Mouse (Mus musculus) right cerebral cortex, postnatal 14 days (tissue): Measurements from ENCODE around the gene AC124502.3.
"Not testable (repeated sequence)": the region's sequence is repeated elsewhere in the genome, so short reads cannot be mapped to it uniquely, and the experiment has no call there.

Source experiments
- DNase-seq: peaks from one replicate; pipeline ENCODE4 v3.0.0; 2022

The AC124502.3 gene

DNA sequence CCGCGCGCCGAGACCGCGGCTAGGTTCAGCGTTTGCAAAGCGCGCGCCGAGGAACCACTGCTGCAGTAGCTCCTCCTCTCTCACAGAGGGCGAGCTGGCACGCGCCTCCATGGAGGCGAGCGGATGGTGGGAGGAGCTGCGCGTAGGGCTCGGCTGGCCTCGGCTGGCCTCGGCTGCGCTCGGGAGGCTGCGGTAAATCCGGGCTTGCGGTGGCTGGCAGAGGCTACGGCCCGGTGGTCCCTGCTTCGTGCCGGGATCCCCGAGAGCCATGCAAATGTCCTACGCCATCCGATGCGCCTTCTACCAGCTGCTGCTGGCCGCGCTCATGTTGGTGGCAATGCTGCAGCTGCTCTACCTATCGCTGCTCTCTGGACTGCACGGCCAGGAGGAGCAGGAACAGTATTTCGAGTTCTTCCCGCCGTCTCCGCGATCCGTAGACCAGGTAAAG, at the start of gene AC124502.3, which contains the start of gene B4gat1:
TSS of gene AC124502.3 (plus strand) at position 183 of the 448 bp plus-strand sequence.
TSS of gene B4gat1 (plus strand) at position 118 of the 448 bp plus-strand sequence.
- DNase-seq, result peak; percentile 92

DNA sequence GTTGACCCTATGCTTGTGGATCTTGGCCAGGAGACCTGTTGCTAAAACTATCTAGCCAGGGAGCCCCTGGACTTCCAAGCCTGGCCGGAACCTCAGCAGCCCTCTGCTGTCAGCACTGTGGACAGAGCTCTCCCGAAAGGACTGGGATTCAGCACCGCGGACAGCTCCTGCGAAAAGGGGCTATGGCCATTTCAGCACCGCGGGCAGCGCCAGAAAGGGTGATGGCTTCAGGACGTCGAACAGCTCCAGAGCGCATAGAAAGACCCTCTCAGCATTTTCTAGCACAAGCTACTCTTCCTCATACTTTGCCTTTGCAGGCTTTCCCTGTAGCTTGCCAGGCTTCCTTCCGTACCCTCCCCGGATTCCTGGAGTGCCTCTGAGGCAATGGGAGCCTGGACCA, 49.7 kb upstream of the AC124502.3 start:
- DNase-seq, result peak; percentile 81

- peak; percentile 81 for DNase-seq
Measured at GRCm38 (mm10) chr19:4989434-4990255, 49.0 kb upstream of the AC124502.3 start.

DNA sequence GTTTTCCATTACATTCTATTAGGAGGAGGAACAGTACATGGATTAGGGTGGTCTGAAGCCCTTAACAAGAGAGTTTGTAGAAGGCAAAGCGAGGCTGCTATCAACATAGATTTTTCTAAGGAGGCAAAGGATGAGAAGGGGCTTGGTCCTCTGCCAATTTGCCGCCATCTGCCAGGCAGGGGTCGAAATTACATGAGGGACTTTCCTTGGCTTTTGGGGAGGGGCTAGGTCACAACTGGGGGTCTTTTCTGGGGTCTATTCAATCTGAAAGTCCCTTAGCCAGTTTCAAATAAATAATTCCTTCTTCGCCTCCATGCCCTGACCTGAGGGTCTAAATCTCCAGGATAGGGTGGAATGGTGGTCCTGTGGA, 48.5 kb upstream of the AC124502.3 start, which contains the start of gene Npas4:
TSS of gene Npas4 (minus strand) at position 61 of the 370 bp plus-strand sequence.
- no peak for DNase-seq

DNA sequence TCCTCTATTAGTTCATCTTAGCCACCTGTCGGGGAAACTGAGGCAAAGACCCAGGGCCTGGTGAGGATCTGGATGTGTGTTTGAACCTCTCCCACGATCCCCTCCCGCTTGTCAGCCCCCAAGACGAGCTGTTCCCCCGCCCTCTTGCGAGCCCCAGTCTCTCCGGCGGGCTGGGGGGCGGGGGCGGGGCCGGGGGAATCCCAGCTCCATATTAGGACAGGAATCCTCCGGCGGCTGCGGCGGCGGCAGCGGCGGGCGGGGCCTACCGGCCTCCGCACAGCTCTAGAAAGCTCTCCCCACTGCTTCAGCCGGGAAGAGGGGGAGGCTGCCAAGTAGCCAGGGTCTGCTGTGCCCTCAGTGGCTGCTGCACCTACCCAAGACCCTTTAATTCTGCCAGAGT, 48.0 kb upstream of the AC124502.3 start:
- DNase-seq, result peak; percentile 60

- DNase-seq, result no peak
Measured at GRCm38 (mm10) chr19:4992371-4992770, 46.3 kb upstream of the AC124502.3 start.

- peak; percentile 81 for DNase-seq
Measured at GRCm38 (mm10) chr19:4992904-4993303, 45.8 kb upstream of the AC124502.3 start.

DNA sequence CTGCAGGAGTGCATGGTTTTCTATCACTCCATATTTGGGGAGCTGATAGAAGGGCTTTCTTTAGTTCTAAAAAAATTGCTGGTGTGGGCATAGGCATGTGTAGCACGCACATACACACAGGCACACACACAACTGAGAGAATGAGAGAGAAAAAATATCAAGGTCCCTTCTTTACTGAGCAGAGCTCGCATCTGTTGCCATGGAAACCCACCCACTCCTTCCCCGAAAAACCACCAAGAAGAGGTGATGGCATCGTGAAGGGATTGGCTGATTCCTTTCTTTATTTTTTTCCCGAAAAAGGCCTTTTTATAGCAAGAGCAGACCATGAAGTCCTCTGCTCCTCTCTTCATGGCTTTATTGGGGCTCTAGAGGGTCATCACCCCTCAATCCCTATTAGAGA, 44.6 kb upstream of the AC124502.3 start:
- peak; percentile 81 for DNase-seq

DNA sequence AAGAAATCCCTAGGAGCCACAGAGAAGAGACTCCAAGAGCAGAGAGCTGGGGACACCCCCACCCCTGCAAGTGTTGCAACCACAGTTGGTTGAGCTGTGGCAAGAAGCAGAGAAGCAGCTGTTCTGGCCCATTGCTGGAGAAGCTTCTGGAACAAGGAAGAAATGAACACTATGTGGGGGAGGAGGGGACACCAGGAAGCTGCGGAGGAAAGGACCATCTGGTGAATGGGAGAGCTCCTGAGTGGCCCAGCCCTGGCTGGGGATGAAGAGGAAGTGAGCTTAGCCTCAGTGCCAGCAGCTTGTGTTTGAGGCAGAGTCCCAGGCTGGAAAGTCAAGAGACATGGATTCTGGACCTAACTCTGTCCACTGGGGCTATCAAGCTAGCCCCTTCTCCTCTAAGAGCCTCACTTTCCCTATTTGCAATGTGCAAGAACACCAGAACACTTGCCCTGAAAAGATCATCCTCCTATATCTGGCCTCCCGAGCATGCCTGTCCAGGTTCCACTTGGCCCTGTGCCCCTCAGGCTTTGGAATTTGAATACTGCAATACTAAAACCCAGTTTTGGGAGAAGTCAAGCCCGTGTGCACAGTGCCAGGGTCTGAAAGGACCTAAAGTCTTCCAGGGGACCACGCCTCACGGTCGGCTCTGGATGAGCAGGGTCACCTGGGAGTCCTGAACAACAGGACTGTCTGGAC, 39.1 kb upstream of the AC124502.3 start:
- DNase-seq, result no peak

GRCm38 (mm10) chr19:5001666-5002406, 36.9 kb upstream of the AC124502.3 start:
- DNase-seq, result peak; percentile 89

GRCm38 (mm10) chr19:5003644-5004043, 35.0 kb upstream of the AC124502.3 start:
- not testable (repeated sequence) for DNase-seq

DNA sequence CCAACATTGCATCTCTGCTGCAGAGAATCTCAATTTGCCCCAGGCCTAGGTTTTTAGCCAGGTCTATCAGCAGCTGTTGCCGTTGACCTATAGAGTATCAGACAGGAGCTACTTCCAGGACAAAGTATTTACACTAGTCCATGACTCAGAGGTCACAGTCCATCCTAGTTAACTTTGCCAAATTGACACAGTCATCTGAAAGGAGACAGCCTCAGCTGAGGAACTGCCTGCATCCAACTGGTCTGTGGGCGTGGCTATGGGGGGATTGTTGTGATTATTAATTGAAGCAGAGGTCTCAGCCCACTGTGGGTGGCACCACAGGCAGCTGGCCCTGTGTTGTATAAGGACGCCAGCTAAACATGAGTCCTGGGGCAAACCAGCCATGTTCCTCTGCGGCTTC, 33.8 kb upstream of the AC124502.3 start:
- DNase-seq, result no peak

DNA sequence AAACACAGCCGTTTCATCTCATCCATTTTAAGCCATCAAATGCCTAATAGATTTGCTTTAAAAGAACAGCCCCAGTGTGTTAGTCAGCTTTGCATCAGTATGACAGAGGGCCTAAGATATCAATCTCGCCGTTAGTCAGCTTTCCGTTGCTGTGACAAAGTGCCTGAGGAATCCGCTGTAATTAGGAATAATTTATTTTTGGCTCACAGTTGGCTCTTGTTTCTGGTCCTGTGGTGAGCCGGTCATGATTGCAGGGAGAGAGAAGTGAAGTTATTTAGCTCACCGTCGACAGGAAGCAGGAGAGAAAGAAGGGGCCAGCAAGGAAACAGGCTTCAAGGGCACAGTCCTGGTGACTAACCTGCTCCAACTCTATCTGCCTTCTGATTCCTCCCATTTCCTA, 25.6 kb upstream of the AC124502.3 start:
- no peak for DNase-seq

DNA sequence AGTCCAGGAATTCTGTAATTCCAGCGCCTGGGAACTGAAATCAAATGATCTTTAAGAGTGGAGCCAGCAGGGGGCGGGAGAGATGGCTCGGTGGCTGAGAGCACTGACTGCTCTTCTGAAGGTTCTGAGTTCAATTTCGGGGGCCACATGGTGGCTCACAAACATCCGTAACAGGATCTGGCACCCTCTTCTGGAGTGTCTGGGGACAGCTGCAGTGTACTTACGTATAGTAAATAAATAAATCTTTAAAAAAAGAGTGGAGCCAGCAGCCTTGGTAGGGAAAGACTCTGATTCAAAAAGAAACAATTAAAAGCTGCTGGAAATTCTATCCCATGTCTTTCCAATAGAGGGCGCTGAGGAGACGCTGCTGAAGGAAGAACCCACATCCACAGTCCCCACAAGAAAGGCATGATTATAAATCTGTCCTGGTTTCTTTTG, 23.7 kb upstream of the AC124502.3 start:
- DNase-seq, result peak; percentile 47

GRCm38 (mm10) chr19:5016221-5016742, 22.4 kb upstream of the AC124502.3 start:
- DNase-seq, result no peak

DNA sequence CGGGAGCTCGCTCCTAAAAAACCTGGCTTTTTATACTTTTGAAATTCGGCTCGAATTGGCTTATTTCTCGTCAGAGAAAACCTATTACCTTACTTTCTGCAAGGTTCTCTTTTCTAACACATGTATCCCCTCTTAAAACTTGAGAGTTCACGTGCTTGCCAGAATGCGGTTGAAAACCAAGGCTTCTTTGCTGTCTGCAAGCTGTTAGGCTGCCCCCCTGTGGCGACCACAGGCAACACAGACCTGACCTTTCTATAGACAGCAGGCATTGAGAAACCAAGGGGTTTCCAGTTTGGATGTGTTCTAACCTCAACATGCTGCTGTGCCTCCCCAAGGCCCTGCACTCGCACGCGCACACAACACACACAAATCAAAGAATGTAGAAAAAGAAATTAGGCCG, 21.9 kb upstream of the AC124502.3 start:
- peak; percentile 72 for DNase-seq

- DNase-seq, result no peak
Measured at GRCm38 (mm10) chr19:5017611-5018010, 21.1 kb upstream of the AC124502.3 start.

- no peak for DNase-seq
Measured at GRCm38 (mm10) chr19:5018191-5018590, 20.5 kb upstream of the AC124502.3 start.

GRCm38 (mm10) chr19:5021416-5021815, 17.3 kb upstream of the AC124502.3 start:
- DNase-seq, result no peak

- DNase-seq, result peak; percentile 83
Measured at GRCm38 (mm10) chr19:5023621-5024479, 14.8 kb upstream of the AC124502.3 start, which contains the start of gene Slc29a2. TSS of gene Slc29a2 (plus strand) at chr19:5023860.

DNA sequence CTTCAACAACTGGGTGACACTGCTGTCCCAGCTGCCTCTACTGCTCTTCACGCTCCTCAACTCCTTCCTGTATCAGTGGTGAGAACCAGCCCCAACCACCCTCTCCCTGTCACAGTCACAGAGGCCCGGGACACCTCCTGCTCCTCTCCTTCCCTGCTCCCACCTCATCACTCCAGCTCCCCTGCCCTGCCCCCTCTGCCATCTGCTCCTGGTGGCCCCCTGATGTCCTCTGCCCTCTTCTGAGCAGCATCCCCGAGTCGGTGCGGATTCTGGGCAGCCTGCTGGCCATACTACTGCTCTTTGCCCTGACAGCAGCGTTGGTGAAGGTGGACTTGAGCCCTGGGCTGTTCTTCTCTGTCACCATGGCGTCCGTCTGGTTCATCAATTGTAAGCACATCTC, 12.6 kb upstream of the AC124502.3 start:
- DNase-seq, result no peak

DNA sequence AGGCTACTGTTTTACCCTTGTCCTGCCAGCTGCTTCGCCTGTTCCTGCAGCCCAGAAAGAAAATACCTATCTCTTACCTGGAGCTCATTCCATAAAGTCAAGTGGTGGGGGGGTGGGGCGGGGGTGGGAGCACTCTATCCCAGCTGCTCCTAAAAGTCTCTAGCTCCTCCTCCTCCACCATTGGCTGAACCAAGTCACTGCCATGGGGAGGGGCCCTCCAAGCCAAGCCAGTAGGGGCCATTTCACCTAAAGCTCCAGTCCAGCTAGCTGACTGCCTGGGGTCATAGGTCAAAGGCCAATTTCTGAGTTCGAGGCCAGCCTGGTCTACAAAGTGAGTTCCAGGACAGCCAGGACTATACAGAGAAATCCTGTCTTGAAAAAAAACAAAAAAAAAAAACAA, 6.0 kb upstream of the AC124502.3 start:
- no peak for DNase-seq
